Mouse (Mus musculus): ENCODE measurements at regions not wholly inside any gene's neighbourhood (a gene's known extent, or its start where the extent isn't known, plus 50 kb on each side); places are given as distances from the start of the nearest gene placed in this dataset.

DNA sequence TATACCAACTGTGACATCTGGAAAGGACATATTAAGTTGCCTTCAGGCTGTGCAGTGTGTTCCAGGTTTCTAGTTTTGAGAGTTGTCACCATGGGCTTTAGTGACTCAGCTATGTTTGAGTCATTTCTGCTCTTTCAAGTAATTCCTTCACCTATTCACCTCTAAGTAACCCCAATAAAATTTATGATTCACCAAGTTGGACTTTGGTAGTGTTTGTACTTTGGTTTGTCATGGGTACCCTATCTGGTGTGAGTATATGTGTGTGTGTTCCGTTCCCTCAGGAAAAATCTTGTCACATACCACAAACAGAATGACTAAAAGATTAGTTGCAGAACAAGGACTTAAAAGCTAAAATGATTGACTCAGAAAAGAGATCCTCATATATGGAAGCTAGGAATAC lies 76.8 kb upstream of the Crbn start:
- ChIA-PET CTCF (no interaction called here), POLR2A (no interaction called here)

DNA sequence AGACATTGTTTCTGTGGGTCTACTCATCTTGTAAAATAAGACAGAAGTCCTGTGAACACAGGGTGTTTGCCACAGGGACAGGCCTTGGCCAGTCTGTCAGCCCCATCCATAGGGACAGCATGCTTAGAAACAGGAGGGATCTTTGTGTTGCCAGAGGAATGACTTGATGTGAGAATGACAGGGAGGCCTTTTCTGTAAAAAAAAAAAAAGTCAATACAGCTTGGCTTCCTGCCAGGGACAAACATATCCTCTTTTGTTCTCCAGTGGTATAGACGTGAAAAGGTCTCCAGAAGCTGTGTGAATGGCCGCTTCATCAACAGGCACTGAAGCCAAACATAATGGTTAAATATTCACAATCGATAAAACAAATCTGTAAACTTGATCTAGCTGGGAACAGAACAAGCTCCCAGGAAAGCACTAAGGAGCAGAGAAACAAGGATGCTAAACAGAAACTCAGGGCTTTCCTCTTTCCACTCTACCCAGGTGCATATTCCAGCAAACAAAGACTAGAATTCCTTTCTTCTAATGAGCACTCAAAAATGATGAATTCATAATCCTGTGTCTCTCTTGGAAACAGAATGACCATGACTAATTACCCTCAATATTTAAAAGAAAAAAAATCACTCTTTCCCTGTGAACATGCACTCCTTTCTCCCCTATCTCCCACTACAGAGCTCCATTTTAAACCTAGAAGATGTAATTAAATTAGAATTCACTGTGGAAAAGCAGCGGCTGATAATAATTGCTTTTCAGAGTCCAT lies 92.2 kb upstream of the Crbn start:
- POLR2A ChIA-PET, result no interaction called here
- CTCF ChIA-PET, result no interaction called here

DNA sequence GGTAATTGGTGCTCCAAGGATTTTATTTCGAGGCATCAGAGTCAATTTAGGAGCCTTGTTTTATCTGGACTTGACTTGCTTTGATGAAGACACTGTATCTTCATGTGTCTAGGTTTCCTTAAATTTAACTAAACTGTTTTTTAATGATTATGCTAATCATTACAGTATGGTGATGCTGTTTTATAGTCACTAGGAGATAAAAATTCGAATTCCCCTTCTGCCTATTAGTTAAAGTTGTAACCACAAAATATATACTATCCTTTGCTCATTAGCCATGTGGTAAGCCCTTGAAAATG lies 92.7 kb upstream of the Crbn start:
- ChIA-PET POLR2A (no interaction called here), CTCF (no interaction called here)

DNA sequence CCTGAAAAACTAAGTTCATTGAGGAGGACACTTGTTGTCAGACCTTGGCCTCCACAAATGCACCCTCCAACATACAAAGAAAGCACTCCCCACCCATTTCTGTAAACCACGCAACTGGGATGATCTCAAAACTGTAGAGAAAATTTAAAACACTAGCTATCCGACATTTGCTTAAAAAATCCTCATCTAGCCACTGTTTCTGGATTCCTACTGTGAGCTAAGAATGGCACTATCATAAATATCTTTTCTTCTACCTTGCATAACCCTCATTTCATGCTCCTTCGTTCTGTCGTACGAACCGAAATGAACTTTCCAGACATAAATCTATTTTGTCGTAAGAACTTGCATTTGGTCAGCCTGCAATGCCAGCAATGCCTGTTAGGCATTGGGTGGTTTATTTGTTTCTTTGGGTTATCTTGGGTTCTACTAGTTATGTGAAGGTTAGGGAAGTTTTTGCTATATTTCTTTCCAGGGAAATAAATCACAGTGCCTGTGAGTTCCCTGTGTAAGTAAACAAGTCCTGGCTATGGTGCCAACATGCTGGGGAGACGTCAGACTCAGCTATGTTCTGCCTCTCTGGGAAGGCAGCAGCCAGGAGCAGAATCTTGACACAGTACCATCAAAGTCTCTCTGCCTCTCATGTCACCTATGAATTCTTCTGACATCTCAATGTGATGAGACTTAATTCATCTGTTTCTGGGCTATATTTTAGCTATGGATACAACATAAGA lies 104.2 kb upstream of the Crbn start:
- POLR2A ChIA-PET, result no interaction called here
- CTCF ChIA-PET, result no interaction called here

DNA sequence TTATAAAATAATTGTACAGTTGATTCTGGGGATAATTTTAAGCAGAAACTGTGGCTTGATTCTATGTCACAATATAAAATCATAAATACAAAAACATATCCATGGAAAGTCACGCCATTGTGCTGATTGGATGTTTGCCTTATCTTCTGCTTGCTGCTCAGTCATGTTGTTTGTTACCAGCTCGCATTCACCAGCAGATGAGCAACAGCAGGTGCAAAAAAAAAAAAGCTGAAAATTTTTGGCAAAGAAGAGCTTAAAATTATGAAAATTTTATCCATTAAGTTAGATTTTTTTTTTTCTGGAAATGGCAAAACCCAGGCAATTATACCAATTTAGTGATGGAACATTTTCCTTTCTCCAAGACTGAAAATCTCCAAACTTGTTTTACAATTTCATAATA lies 115.2 kb upstream of the Crbn start:
- CTCF ChIA-PET, result interaction anchor here in 1 of 4 experiments (0.6 kb wide), 1 partner anchor 1150 kb away, joined by 5 read pairs; the partner anchor contains the start of gene Setmar
- POLR2A ChIA-PET, result no interaction called here

DNA sequence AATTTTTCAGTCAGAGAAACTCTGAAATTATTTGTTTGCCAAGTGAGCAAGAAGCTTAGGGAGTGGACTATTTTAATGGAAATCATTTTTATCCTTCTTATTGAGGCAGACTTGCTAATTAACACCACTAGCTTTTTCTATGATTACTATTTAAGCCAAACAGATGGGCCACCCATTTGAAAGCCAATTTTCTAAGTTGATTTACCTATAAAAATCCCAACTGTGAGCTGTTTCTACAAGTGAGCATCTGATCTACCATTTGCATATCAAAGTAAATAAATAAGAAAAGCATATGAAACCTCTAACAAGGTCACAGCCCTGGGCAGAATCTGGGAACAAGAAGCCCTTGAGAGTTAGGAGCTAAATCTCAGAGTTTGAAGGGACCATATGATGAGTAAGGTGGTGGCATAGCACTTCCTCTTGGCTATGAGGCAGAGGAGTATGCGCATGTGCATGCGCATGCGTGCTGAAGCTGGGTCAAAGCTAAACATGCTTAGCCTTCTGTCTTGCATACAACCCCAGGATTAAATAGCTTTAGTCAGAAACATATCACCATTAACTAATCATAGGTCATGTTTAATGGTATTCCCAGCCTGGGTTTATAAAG lies 116.9 kb upstream of the Crbn start:
- POLR2A ChIA-PET, result interaction anchor here in 1 of 4 experiments (1.0 kb wide), 1 partner anchor 10 kb away, joined by 3 read pairs; no protein-coding TSS in a partner anchor
- CTCF ChIA-PET, result no interaction called here

DNA sequence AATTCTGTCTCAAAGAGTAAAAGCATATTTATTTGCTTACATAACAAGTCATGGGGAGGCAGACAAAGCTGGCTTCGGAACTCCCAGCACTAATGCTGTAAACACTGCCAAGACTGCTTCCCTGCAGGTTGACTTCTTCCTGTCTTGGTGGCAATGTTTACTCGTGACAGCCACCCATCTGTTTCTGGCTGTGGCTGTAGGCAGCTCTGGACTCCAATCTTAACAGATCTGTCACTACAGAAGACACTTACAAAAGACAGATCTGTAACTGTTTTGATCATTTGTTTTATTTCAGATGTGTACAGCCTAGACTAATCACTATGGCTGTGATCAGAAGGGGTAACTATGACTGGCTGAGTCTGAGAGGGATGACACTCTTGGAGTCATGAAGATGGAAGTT lies 121.1 kb upstream of the Crbn start:
- POLR2A ChIA-PET, result interaction anchor here in 1 of 4 experiments (0.6 kb wide), 1 partner anchor 1144 kb away, joined by 3 read pairs; no protein-coding TSS in a partner anchor
- CTCF ChIA-PET, result interaction anchor here in 1 of 4 experiments (0.6 kb wide), 1 partner anchor 353 kb away, joined by 4 read pairs; no protein-coding TSS in a partner anchor

DNA sequence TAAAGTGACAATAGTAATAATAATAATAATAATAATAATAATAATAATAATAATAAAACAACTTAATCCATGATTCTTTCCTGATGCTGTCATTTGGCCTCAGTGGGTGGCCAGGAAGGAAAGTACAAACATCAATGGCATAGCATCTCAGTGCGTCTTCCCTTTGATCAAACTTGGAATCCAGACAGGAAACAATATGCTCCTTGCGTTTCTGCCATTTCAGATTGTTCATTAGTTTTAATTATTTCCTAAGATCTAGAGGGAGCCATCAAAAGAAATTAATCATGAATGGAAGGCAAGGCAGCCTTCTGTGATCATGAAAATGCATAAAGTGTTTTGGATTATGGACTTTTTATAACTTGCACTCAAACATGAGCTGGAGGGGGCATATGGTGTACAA lies 125.6 kb upstream of the Crbn start:
- ChIA-PET CTCF (no interaction called here), POLR2A (no interaction called here)

DNA sequence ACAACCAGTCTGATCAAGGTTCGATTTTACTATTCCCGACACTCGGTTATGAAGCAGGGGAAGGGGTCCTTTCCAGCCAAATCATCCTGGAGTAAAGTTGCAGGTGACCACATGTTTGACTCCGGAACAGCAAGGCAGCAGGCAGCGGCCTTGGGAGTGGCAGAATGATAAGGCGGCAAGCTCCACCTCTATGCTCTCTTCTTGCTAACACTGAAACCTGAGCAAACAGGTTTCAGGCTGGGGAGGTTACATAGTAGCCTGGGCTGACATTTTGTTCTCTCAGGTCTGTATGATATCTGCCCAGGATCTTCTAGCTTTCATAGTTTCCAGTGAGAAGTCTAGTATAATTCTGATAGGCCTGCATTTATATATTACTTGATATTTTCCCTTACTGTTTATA lies 133.7 kb upstream of the Crbn start:
- CTCF ChIA-PET, result no interaction called here

DNA sequence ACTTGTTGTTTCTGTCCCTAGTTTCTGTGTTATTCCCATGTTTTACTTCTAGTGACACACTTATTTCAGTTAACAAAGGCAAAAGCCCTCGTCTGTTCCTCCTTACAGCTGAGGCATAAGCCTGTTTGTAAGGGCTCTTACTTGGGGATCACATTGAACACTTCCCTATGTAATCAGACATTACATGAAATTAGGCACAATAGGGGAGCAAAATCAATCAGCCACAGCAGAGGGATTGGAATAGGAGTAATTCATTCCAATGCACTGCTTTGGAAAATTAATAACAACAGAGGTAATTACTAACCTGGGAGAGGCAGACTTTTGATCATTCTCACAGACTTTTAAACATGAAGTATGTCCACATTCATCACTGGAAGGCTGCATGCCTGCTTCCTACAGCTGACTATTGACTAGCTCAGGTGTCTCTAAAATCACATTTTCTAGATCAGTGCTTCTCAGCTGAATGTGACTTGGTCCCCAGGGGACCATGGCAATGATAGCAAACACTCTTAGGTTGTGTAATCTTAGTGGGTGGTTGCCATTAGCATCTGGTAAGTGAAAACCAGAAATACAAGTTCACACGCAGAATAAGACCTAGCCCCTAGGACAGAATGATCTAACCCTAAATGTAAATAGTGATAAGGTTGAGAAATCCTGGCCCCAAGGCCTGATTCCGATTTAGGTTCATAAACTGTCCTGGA lies 146.5 kb upstream of the Crbn start:
- CTCF ChIA-PET, result no interaction called here
- POLR2A ChIA-PET, result interaction anchor here in 1 of 4 experiments (0.6 kb wide), 1 partner anchor 1054 kb away, joined by 7 read pairs; no protein-coding TSS in a partner anchor

More for the DNA sequence above, 133.7 kb upstream of the Crbn start:
- POLR2A ChIA-PET, result no interaction called here

DNA sequence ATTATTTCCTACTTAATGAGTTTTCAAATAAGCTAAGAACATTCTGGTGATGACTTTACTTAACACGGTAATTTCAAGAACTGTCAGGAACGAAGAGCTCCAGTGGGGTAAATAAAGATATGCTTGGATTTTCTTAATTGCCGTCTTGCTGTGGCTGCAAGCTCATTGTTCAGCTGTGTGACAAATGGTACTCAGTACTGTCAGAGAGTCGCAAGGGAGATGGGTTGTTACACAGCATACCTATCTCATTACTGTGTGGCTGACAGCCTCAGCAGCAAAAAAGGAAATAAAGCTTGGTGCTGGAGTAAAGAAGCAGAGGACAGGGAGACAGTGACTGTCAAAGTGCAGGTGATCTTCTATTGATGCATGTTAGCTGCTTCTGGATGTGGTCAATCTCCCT lies 151.0 kb upstream of the Crbn start:
- ChIA-PET CTCF (no interaction called here), POLR2A (no interaction called here)

DNA sequence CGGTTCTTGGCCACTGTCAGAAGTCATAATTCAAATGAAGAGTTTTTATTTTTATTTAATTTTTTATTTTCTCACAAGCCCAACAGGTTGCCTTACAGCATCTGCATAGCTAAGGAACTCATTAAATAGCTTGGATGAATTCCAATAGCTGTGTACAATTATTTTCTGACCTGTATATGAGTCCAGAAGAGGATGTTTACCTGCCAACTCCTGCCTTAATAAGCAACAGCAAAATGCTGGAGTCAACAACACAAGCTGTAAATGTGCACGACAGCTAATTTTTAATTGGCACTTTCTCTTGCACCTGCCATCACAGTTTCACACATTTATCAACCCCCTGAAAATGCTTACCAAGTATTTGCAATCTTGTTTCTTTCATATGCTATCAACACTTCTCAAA lies 161.4 kb upstream of the Crbn start:
- CTCF ChIA-PET, result no interaction called here
- POLR2A ChIA-PET, result no interaction called here

DNA sequence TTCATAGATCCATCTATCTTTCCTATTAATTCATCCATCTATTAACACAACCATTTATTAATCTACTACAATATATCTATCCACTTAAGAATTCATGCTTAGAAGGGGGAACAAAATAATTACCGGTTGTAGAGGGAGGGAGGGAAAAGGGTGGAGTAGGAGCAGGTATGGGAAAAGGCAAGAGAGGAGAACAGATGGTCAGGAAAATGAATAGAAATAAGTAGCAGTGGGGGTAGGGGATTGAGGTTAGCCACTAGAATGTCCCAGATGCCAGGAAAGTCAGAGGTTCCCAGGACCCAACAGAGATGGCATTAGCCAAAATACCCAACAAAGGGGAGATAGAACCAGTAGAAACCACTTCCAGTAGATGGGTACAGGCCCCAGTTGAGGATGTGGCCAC lies 164.5 kb upstream of the Crbn start:
- ChIA-PET POLR2A (no interaction called here), CTCF (no interaction called here)

DNA sequence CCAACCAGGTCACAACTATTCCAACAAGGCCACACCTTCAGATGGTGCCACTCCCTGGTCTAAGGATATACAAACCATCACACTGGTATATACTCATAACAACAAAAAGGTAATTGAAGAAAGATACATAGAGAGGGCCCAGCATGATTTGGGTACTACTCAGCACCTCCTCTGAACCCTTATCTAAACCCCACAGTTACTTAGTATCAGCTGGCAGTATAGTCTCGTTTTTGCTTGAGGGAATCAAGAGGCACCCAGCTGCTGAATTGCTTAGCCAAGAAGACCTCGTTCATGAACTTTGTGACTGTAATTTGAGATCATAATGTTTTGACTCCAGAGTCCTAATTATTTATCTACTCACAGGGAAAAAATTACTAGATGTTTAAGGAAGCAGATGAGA lies 175.6 kb upstream of the Crbn start:
- POLR2A ChIA-PET, result no interaction called here

DNA sequence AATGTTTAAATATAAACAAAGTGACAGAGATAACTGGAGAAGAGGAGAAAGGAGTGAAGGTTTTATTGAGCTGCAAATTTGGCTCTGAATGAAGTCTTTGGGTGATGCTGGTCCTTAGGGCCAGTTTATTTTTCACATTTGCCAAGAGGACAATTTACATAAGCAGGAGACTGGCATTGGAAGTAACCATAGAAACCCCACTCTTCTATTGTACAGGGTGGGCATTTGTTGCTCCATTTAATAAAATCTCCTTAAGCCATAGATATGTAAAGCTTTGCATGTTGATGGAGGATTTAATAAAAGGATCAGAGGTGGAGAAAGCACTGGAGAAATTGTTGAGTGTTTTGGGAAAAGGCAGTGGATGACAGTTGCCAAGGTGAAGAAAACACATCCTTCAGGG lies 178.8 kb upstream of the Crbn start:
- POLR2A ChIA-PET, result no interaction called here
- CTCF ChIA-PET, result no interaction called here

More for the DNA sequence above, 175.6 kb upstream of the Crbn start:
- CTCF ChIA-PET, result no interaction called here

DNA sequence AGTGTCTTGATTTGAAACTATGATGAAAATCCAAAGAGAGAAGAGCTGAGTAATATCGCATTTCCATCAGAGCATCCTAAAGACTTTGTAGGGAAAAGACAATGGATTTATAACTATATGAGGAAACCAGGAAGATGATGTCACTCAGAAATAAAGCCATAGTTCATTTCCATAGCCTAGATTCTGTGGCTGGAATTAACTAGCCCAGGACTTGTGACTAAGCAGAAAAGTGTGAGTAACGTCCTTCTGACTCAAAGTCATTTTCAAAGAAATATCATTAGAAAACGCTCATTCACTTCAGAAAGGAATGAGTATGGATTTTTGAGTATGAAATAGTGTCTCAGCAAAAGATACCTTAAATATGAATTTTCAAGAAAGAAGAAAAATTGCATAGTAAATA lies 179.9 kb upstream of the Crbn start:
- POLR2A ChIA-PET, result no interaction called here

DNA sequence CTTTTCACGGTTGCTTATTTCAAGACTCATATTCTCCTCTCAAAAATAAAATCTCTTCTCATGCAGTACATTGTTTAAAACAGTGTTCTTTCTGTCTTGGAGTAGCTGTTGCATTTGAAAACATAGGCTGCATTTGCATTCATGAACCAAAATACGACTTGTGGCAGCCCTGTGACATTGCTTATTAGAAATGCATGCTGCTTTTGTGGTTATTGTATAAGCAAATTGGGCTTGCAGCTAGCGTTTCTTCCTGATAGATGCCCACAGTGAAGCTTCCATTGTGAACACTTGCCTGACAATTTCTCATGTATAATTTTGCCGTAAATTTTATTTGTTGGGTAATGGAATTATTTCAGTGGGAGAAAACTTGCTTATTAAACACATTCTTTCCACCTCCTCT lies 180.3 kb upstream of the Crbn start:
- POLR2A ChIA-PET, result no interaction called here
- CTCF ChIA-PET, result no interaction called here

More for the DNA sequence above, 179.9 kb upstream of the Crbn start:
- CTCF ChIA-PET, result no interaction called here

DNA sequence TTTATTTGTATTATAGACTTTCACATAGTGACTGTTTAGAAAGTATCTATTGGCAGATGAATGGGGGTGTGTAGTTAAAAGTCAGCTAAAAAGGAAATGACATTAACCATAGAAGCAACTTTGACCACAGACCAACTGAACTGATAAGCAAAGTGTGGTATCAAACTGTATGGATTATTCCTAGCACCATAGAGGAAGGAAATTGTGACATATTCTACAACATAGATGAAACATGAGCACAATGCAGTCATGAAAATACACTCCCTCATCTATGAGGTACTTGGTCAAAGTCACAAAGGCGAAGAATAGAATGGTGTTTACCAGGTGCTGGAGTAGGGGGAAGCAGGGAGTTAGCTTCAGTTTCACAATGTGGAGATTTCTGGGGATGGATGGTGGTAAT lies 181.4 kb upstream of the Crbn start:
- ChIA-PET CTCF (no interaction called here), POLR2A (no interaction called here)

DNA sequence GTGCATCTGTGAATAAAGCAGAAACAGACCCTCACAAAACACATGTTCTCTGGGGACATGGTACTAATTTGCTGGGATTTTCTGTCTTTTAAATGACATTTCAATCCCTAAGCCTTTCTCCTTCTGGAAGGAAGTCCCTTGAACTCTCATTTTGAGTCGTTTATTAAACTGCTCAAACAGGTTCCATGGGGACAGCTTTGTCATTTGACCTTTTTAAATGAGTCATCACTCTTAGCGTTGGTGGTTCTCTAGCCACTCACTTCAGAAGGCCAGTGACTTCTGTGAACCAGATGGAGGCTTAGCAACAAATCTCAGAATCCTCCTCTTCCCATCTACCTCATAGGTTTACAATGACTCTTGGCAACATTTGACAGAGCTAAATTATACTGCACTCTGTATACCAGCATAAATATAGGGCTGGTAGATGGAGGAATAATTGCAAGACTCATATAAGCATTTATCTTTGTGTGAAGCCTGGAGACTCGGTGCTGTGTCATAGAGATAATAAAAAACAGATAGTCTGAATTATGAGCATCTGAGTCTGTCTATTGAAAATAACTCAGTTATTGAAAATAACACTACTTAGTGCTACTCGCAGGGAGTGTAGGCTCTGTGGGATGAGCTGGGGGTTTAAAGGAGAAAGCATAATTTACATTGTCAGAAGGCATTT lies 185.4 kb upstream of the Crbn start:
- CTCF ChIA-PET, result no interaction called here
- POLR2A ChIA-PET, result no interaction called here

DNA sequence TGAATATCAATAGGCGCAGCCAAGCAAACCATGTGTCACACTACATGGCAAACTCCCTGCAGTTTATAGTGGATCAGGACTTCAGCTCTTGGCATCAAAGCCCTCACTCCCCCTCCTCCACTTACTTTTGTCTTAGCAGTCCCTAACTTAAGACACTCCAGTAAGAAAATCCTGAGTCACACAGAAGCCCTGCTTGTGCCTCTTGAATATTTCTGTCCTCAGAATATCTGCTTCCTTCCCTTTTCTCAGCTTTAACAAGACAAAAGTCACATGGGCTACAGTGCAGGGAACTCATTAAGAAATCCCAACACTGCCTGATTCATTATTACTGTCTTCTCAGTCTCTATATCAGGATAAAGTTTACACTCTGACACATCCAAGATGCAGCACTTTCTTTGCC lies 191.7 kb upstream of the Crbn start:
- ChIA-PET POLR2A (no interaction called here), CTCF (no interaction called here)
